ENCODE assay signal across 6 mouse cellular contexts in genomic region chr17:7111658-7112057, GRCm38 (mm10). TPM values are rescaled to one million over a fixed set of nuclear protein-coding genes. Genes with fewer than 3 reads are reported as not detected.
ATAC-seq lines count a peak whose summit lies in the region.

No protein-coding gene starts in this region.

- ATAC-seq in common myeloid progenitor, adult 5-6 weeks (replicated peaks; ENCODE audit: low read depth, poor library complexity, severe bottlenecking), result peak; percentile 83
- ATAC-seq in granulocyte monocyte progenitor cell, adult 5-6 weeks (replicated peaks; ENCODE audit: poor library complexity, severe bottlenecking), result peak; percentile 74
- ATAC-seq in hematopoietic stem cell, adult 5-6 weeks (replicated peaks in 1 of 2; ENCODE audit: insufficient read depth in 1 of 2, low FRiP score in 2 of 2, low TSS enrichment in 1 of 2, low read depth in 1 of 2, poor library complexity in 2 of 2, severe bottlenecking in 2 of 2), result peak; percentile 86 to 91
- peak; percentile 68 for ATAC-seq in megakaryocyte, adult 5-6 weeks (ENCODE audit: poor library complexity, severe bottlenecking)
- peak; percentile 74 for ATAC-seq in megakaryocyte progenitor cell, adult 5-6 weeks (replicated peaks; ENCODE audit: poor library complexity)
- 0 out of 2 replicates have a peak, but pooled peaks have one; percentile 14 for ATAC-seq in megakaryocyte-erythroid progenitor cell, adult 5-6 weeks (replicated peaks; ENCODE audit: low FRiP score, low TSS enrichment, poor library complexity, severe bottlenecking)

RNA-seq across cellular contexts. Expression of gene Rps6ka2, which starts 58.3 kb away (rescaled TPM):
- total RNA-seq in common myeloid progenitor, adult 5-6 weeks (2017), result 2.1 and 2.4 TPM in 2 replicates
- total RNA-seq in granulocyte monocyte progenitor cell, adult 5-6 weeks (2014; fragmentation: Nextera tagmentation), result 32.6 and 34.5 TPM in 2 replicates
- total RNA-seq in granulocyte monocyte progenitor cell, adult 5-6 weeks (2017), result 21.2 and 26.1 TPM in 2 replicates
- total RNA-seq in hematopoietic stem cell, adult 5-6 weeks (2017), result 0.40 and 3.6 TPM in 2 replicates
- 5.6 and 6.7 TPM in 2 replicates for total RNA-seq in megakaryocyte, adult 5-6 weeks (2015)
- 5.5 and 6.5 TPM in 2 replicates for total RNA-seq in megakaryocyte, adult 5-6 weeks (2017)
- 16.5 and 16.9 TPM in 2 replicates for total RNA-seq in megakaryocyte progenitor cell, adult 5-6 weeks (2015)
- total RNA-seq in megakaryocyte progenitor cell, adult 5-6 weeks (2017), result 18.7 and 20.4 TPM in 2 replicates
- 1.9 and 2.6 TPM in 2 replicates for total RNA-seq in megakaryocyte-erythroid progenitor cell, adult 5-6 weeks (2014; fragmentation: Nextera tagmentation)
- total RNA-seq in megakaryocyte-erythroid progenitor cell, adult 5-6 weeks (2017), result 1.8 and 1.9 TPM in 2 replicates

Comparison
In these comparisons a context has a peak if more than half of its experiments do, and no peak if none do; other contexts are left out.
1. Peak in every context shown above with its lines: ATAC-seq.
2. ATAC-seq: peak in every context shown above with its lines; median percentile 88 in hematopoietic stem cell, adult 5-6 weeks; 83 in common myeloid progenitor, adult 5-6 weeks; 74 in granulocyte monocyte progenitor cell, adult 5-6 weeks; 74 in megakaryocyte progenitor cell, adult 5-6 weeks; 68 in megakaryocyte, adult 5-6 weeks; 14 in megakaryocyte-erythroid progenitor cell, adult 5-6 weeks.